Mouse (Mus musculus): ENCODE results near the gene Gm7534. TPM values are rescaled to one million over a fixed set of nuclear protein-coding genes. Genes with fewer than 3 reads are reported as not detected.

The Gm7534 gene
- polyA plus RNA-seq (2017; shearing (Covaris generic)), result not detected

DNA sequence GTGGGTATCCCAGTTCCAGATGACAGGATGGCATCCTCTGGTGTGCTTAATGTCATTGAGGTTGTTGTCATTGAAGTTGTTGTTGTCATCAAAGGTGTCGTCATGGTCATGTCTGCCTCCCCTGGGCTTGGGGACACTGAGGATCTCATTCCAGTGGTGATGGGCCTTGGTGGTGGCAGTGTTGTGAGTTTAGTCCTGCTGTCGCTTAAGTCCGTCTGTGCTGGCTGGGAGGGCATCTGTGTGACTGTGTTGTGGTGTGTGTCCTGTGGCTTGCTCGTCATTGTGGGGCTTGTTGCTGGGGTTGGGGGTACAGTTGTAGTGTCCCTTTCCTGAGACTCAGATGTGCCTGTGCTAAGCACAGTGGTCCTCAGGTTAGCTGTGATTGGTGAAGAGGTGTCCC lies at the start of gene Gm7534:
Gene Gm7534 (minus strand): TSS at position 101 of the 400 bp plus-strand sequence.

DNA sequence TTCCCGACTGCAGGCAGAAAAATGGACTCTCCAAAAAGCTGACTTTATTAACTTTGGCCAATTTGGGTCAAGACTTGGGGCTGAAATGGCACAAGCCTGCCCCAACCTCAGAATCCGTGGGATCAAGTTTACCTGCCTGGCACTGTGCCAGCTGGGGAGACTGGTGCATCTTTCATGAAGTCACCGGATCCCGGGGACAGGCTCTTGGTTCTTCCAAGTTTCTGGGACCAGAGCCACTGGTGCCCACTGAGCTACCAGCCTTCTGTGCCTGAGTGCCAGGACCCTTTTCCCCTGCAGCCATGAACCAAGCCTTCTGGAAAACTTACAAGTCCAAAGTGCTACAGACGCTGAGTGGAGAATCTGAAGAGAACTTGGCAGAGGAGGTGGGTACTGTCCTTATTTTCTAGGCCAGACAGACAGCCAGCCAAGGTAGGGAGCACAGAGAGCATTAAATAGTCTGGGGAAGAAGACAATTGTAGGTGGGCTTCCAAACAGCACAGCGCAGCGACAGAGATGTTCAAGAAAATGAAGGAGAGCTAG lies 44.0 kb upstream of the Gm7534 start, which contains the start of gene Gm30191:
Gene Gm30191 (plus strand): TSS at position 217 of the 540 bp plus-strand sequence.

DNA sequence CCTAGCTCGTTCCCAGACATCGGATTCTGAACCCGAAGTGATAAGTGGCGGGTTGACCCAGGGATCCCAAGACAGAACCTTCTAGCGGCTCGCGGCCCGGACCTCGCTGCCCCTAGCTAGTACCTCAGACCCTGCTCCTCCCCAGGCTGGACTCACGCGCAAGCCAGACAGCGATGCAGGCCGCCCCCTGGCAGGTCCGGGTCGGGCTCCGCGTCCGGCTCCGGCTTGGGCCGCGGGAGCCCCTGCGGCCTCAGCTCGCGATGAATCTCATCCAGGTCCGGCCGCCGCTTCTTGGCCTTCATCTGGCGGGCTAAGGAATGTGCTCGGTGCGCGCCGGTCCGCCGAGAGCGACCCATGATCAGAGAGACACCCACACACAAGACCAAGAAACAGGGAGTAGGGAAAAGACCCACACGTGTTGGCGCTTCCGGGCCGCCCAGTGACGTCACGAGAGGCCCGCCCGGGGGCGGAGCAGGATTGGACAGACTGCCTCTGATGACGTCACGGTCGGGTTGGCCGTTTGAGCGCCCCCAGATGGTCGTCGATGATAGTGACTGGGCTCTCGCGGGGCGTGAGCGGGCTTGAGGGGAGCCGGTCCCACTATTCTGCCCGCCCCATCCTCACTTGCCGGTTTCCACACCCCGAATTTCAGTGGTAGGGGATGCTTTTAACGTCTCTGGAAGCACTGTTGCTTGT lies 42.5 kb upstream of the Gm7534 start, which contains the start of gene Zfp593:
Gene Zfp593 (minus strand): TSS at position 445 of the 696 bp plus-strand sequence.

DNA sequence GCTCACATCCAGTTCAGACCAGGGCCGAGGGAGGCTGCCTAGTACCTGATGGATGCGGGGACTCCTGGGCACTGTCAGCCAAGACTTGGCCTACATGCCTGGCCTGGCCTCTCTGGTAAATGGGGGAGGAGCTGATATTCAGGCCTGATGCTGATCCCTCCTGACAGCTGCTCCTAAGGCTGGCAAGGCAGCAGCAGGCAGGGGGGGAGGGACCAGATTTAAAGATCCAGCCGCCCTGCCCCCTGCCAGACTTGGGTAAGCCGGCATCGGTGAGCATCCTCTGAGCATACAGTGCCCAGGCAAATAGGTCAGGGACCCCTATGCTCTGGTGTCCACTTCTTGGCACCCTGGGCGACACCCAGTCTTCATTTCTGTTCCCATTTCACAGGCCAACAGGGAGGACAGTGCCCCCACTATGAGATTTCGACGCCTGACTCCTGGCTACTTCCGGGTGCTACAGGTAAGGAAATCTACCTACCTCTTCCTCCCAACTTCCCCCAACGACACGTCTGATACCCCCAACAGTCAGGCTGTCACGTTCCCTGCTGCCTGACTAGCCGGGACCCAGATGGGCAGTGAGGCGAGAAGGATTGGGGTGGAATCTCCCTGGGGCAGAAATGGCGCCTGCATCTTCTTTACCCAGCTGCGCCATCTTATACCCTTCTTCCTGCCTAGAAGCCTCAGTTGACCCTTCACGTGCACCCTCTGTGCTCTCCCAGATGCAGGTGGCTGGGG lies 40.9 kb upstream of the Gm7534 start, which contains the start of gene E130218I03Rik:
Gene E130218I03Rik (plus strand): TSS at position 147 of the 735 bp plus-strand sequence.

DNA sequence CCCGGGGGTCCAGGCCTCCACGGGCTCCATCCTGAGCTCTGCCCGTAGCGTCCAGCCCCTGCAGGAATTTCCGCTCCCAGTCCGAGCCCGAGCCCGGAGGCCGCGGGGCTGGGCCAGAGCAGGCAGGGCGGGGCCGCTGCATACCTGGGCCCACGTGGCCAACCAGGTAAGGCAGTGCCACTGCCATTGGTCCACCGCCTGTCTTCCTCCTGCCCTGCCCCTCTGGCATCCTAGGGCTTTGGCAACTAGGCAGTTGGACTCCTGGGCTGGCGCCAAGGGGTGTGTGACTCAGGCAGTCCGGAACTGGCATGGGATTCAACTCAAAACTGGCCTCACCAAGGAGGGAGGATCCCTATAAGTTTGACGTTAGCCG lies 35.5 kb upstream of the Gm7534 start, which contains the start of gene Cnksr1:
Gene Cnksr1 (minus strand): TSS at position 121 of the 373 bp plus-strand sequence.

DNA sequence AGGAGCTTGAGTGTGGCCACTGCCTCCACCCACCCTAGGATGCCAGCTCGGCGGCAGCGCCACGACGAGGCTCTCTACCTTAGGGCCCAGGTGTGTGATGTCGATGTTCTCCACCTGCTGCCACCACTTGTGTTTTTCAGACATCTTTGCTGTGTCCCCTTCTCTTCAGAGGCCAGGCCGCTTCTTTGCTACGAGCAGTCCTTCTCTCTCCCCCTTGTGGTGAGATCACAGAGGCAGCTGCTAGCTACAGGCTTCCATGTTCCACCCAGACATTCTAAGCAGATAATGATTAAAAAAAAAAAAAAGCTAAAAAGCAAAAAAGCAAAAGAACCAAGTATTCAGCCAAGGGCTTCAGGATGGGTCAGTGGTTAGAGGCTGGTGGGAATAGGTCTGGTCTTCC lies 24.4 kb upstream of the Gm7534 start, which contains the start of gene Catsper4:
Gene Catsper4 (minus strand): TSS at position 190 of the 400 bp plus-strand sequence.

Other genes with a start within 250 kb of the Gm7534 start
- 247 TPM for gene Hmgn2, start 234.4 kb downstream of the Gm7534 start, polyA plus RNA-seq (2017; shearing (Covaris generic))
- gene Dhdds, start 202.1 kb downstream of the Gm7534 start, polyA plus RNA-seq (2017; shearing (Covaris generic)), result 21.5 TPM
- not detected for gene Lin28a, start 184.2 kb downstream of the Gm7534 start, polyA plus RNA-seq (2017; shearing (Covaris generic))
- 3.8 TPM for gene Zfp683, start 149.2 kb downstream of the Gm7534 start, polyA plus RNA-seq (2017; shearing (Covaris generic))
- gene Crybg2, start 142.2 kb downstream of the Gm7534 start, polyA plus RNA-seq (2017; shearing (Covaris generic)), result 15.6 TPM
- 1,965 TPM for gene Cd52, start 107.9 kb downstream of the Gm7534 start, polyA plus RNA-seq (2017; shearing (Covaris generic))
- gene Ubxn11, start 100.4 kb downstream of the Gm7534 start, polyA plus RNA-seq (2017; shearing (Covaris generic)), result 34.5 TPM
- 934 TPM for gene Sh3bgrl3, start 74.2 kb downstream of the Gm7534 start, polyA plus RNA-seq (2017; shearing (Covaris generic))
- 45.7 TPM for gene Cep85, start 15.9 kb downstream of the Gm7534 start, polyA plus RNA-seq (2017; shearing (Covaris generic))
- gene Catsper4, start 24.4 kb upstream of the Gm7534 start, polyA plus RNA-seq (2017; shearing (Covaris generic)), result not detected
- not detected for gene Cnksr1, start 35.4 kb upstream of the Gm7534 start, polyA plus RNA-seq (2017; shearing (Covaris generic))
- gene E130218I03Rik, start 40.7 kb upstream of the Gm7534 start, polyA plus RNA-seq (2017; shearing (Covaris generic)), result 5.9 TPM
- gene Zfp593, start 42.6 kb upstream of the Gm7534 start, polyA plus RNA-seq (2017; shearing (Covaris generic)), result 25.7 TPM
- not detected for gene Gm30191, start 43.9 kb upstream of the Gm7534 start, polyA plus RNA-seq (2017; shearing (Covaris generic))
- not detected for gene Grrp1, start 51.1 kb upstream of the Gm7534 start, polyA plus RNA-seq (2017; shearing (Covaris generic))
- gene Pdik1l, start 84.9 kb upstream of the Gm7534 start, polyA plus RNA-seq (2017; shearing (Covaris generic)), result 7.7 TPM
- gene Trim63, start 112.1 kb upstream of the Gm7534 start, polyA plus RNA-seq (2017; shearing (Covaris generic)), result not detected
- not detected for gene Slc30a2, start 140.2 kb upstream of the Gm7534 start, polyA plus RNA-seq (2017; shearing (Covaris generic))
- gene Extl1, start 180.8 kb upstream of the Gm7534 start, polyA plus RNA-seq (2017; shearing (Covaris generic)), result 0.21 TPM
- 1.6 TPM for gene Pafah2, start 193.3 kb upstream of the Gm7534 start, polyA plus RNA-seq (2017; shearing (Covaris generic))

All from effector memory CD4-positive, alpha-beta T cell, adult 5 months (primary cell).